Mouse (Mus musculus) bone marrow macrophage, adult 2 months (primary cell): Measurements from ENCODE around the gene Cox8b.

Experiments used
- CTCF ChIP-seq: IDR thresholded peaks from 2 replicates; pipeline ENCODE4 v1.5.1; 2012; ENCODE audit warnings: low read depth, mild to moderate bottlenecking, low read length, moderate library complexity
- POLR2A ChIP-seq: IDR thresholded peaks from 2 replicates; pipeline ENCODE4 v1.6.1; 2012; ENCODE audit warnings: mild to moderate bottlenecking, low read depth, low read length, borderline replicate concordance

DNA sequence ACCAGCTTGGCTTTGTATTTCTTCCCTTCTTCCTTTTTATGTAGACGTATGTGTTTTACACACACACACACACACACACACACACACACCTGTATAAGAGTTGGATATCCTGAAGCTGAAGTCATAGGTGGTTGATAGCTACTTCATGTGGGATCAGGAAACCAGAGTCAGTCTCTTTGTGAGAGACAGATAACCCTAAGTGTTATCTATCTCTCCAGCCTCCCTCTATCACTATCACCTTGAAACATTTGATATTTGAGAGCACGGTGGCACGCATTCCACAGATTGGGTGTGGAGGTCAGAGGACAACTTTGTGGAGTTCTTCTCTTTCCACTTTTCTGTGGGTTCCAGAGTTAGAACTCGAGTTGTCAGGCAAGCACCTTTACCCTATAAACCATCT is 19.7 kb upstream of the Cox8b start:
- TF ChIP-seq CTCF = no peak
- TF ChIP-seq POLR2A = no peak
